In genomic region chr7:73527225-73527624, GRCm38 (mm10) we compare ENCODE assay signal across 20 mouse cellular contexts. TPM values are rescaled to one million over a fixed set of nuclear protein-coding genes. Genes with fewer than 3 reads are reported as not detected.
A peak's percentile ranks its signal among the peaks of the same experiment; 100 is the strongest.
DNase-seq lines count a peak whose midpoint lies in the region; ATAC-seq and TF ChIP-seq lines count a peak whose summit lies in the region.
"Had no signal": no experiment of that assay in that cellular context is flagged by ENCODE, and none has a peak within 500 bp of the region (broad histone marks: within the 10 kb centered on the region; RNA-seq: fewer than 3 reads in every experiment).

No protein-coding gene starts in this region.

- H3K4me1 ChIP-seq in heart, embryonic 15.5 days (replicated peaks) = peaks cover 44% of the 10 kb centered on the region
- H3K4me1 ChIP-seq in stomach, embryonic 15.5 days = peaks cover 22% of the 10 kb centered on the region; the same call in 1 of the 2 replicates
- peaks cover 6% of the 10 kb centered on the region; the same call in 1 of the 2 replicates for H3K4me1 ChIP-seq in stomach, postnatal 0 days (replicated peaks; ENCODE audit: control insufficient read depth, insufficient read depth)

- TF ChIP-seq EP300 in stomach, postnatal 0 days (optimal IDR thresholded peaks at IDR 0.05) = no peak

- no peak overlapping the region for H3K4me3 ChIP-seq in heart, embryonic 15.5 days
- H3K4me3 ChIP-seq in stomach, embryonic 15.5 days (replicated peaks) = no peak overlapping the region
- no peak overlapping the region for H3K4me3 ChIP-seq in stomach, postnatal 0 days (ENCODE audit: low read depth, low read length)
- H3K4me3 ChIP-seq: limb, embryonic 13.5 days; midbrain, embryonic 10.5 days had no signal

- no peak for TF ChIP-seq CTCF in stomach, postnatal 0 days (IDR thresholded peaks at IDR 0.05; ENCODE audit: low read depth)

- DNase-seq in adrenal gland, adult 2 months = peak; percentile 1
- no peak for DNase-seq in adrenal gland, adult (ENCODE audit: inconsistent age in 2 of 2, low spot score in 1 of 2)
- no peak for DNase-seq in heart, adult 8-10 months (ENCODE audit: low spot score)
- no peak for DNase-seq in stomach, postnatal 0 days (ENCODE audit: low spot score)
- no peak for DNase-seq in adrenal gland, postnatal 4 days (ENCODE audit: low spot score in 2 of 2)
- DNase-seq: adrenal gland, postnatal 36 days; cerebellum, adult 8-10 months; heart, postnatal 10 days; kidney, adult 8-10 months; kidney, postnatal 4 days; lung, adult 2 months; retina, postnatal 1 day; thymus, postnatal 14 days had no signal

- H3K27me3 ChIP-seq in heart, embryonic 15.5 days = no peaks in the 10 kb centered on the region
- no peaks in the 10 kb centered on the region for H3K27me3 ChIP-seq in stomach, embryonic 15.5 days (replicated peaks)
- no peaks in the 10 kb centered on the region for H3K27me3 ChIP-seq in stomach, postnatal 0 days (ENCODE audit: control insufficient read depth, insufficient read depth, low read length)
- H3K27me3 ChIP-seq: limb, embryonic 13.5 days; Patski had no signal

- ATAC-seq in heart, embryonic 15.5 days (replicated peaks; ENCODE audit: insufficient number of reproducible peaks, insufficient read depth, low FRiP score, low read depth) = no peak
- ATAC-seq in stomach, embryonic 15.5 days (ENCODE audit: insufficient read depth, low FRiP score, low read depth) = no peak
- no peak for ATAC-seq in stomach, postnatal 0 days (ENCODE audit: low FRiP score, low TSS enrichment)
- no peak for ATAC-seq in activated CD4-positive, CD25-positive, alpha-beta regulatory T cell, adult 4 months
- ATAC-seq: forebrain, embryonic 16.5 days; Patski had no signal

- 81% methylated on average over 4 of the region's 4 CpGs for WGBS in heart, embryonic 15.5 days
- WGBS in stomach, embryonic 15.5 days = 74% methylated on average over 4 of the region's 4 CpGs
- WGBS in stomach, postnatal 0 days = 68% methylated on average over 4 of the region's 4 CpGs

- H3K4me2 ChIP-seq in heart, embryonic 15.5 days = no peak overlapping the region
- no peak overlapping the region for H3K4me2 ChIP-seq in stomach, embryonic 15.5 days
- no peak overlapping the region for H3K4me2 ChIP-seq in stomach, postnatal 0 days (replicated peaks; ENCODE audit: low read depth)
- H3K4me2 ChIP-seq: limb, embryonic 13.5 days had no signal

- peaks cover 14% of the 10 kb centered on the region; the same call in 1 of the 2 replicates for H3K36me3 ChIP-seq in heart, embryonic 15.5 days
- H3K36me3 ChIP-seq in stomach, embryonic 15.5 days = no peaks in the 10 kb centered on the region
- 0 out of 2 replicates have a peak, but pooled peaks cover 4% of the 10 kb centered on the region for H3K36me3 ChIP-seq in stomach, postnatal 0 days (ENCODE audit: control insufficient read depth, insufficient read depth, low read length)

- H3K9me3 ChIP-seq in heart, embryonic 15.5 days (replicated peaks) = no peaks in the 10 kb centered on the region
- H3K9me3 ChIP-seq in stomach, embryonic 15.5 days = no peaks in the 10 kb centered on the region
- H3K9me3 ChIP-seq in stomach, postnatal 0 days (ENCODE audit: control insufficient read depth, low read length) = no peaks in the 10 kb centered on the region
- H3K9me3 ChIP-seq: limb, embryonic 13.5 days; midbrain, embryonic 10.5 days had no signal

- no peak overlapping the region for H3K9ac ChIP-seq in heart, embryonic 15.5 days
- no peak overlapping the region for H3K9ac ChIP-seq in stomach, embryonic 15.5 days
- no peak overlapping the region for H3K9ac ChIP-seq in stomach, postnatal 0 days (ENCODE audit: low read length)
- H3K9ac ChIP-seq: limb, embryonic 13.5 days had no signal

- H3K27ac ChIP-seq in heart, embryonic 15.5 days = peak overlapping the region; percentile 27; the same call in 1 of the 2 replicates
- peak overlapping the region; percentile 36; the same call in 1 of the 2 replicates for H3K27ac ChIP-seq in stomach, embryonic 15.5 days
- H3K27ac ChIP-seq in stomach, postnatal 0 days (replicated peaks) = no peak overlapping the region
- H3K27ac ChIP-seq: limb, embryonic 13.5 days; midbrain, embryonic 10.5 days had no signal

RNA-seq across cellular contexts. Expression of gene Chd2, which starts 14.4 kb away (rescaled TPM):
- 10 to 100 TPM; 28.3 to 45.9 TPM for total RNA-seq in adrenal gland, adult 2 months (2021)
- polyA plus RNA-seq in adrenal gland, adult 2 months (2012; rRNA removed) = 11.1 and 12.9 TPM in 2 replicates
- 41.2 and 42.9 TPM in 2 replicates for polyA plus RNA-seq in heart, embryonic 15.5 days (2015; fragmentation: Nextera tagmentation; extraction: Ambion mirVana)
- 10 to 100 TPM; 37.2 to 45.8 (median 39.8) TPM for total RNA-seq in heart, adult 8-10 months (2022)
- 43.3 and 48.8 TPM in 2 replicates for polyA plus RNA-seq in stomach, embryonic 15.5 days (2015; fragmentation: Nextera tagmentation; extraction: Ambion mirVana)
- 15.9 and 18.0 TPM in 2 replicates for polyA plus RNA-seq in stomach, postnatal 0 days (2015; fragmentation: Nextera tagmentation; extraction: Ambion mirVana)
- 100 to 1,000 TPM; 136 to 151 TPM for polyA plus RNA-seq in activated CD4-positive, CD25-positive, alpha-beta regulatory T cell, adult 4 months (2017; shearing (Covaris generic))
- total RNA-seq in adrenal gland, postnatal 4 days (2021) = 10 to 100 TPM; 63.5 to 69.1 TPM
